ENCODE assay signal across 8 mouse cellular contexts in genomic region chr2:12419262-12419655, GRCm38 (mm10). TPM values are rescaled to one million over a fixed set of nuclear protein-coding genes. Genes with fewer than 3 reads are reported as not detected.
DNase-seq lines count a peak whose midpoint lies in the region; ATAC-seq lines count a peak whose summit lies in the region.

Gene Mindy3, minus strand, starts transcription at chr2:12419470.

- peak within 1 kb of the TSS; percentile 65; the same call in 1 of the 2 replicates for H3K27ac ChIP-seq in lung, embryonic 16.5 days (ENCODE audit: low read length)

- no peaks in the 10 kb centered on the region for H3K27me3 ChIP-seq in lung, embryonic 16.5 days (ENCODE audit: control insufficient read depth, insufficient read depth, low read depth, low read length)

- DNase-seq in MEL-GATA-1-ER (ENCODE audit: extremely low read depth, low read depth) = peak; percentile 57
- peak; percentile 85 for DNase-seq in cerebellum, adult 8-10 months
- peak; percentile 85 for DNase-seq in forelimb bud, embryonic 11.5 days (ENCODE audit: low read depth, low spot score)
- DNase-seq in layer of hippocampus, adult 9-10 months (ENCODE audit: low spot score) = peak; percentile 57
- DNase-seq in ovary, postnatal 10 days (ENCODE audit: low spot score) = peak; percentile 82
- peak; percentile 88 to 91 for DNase-seq in thymus, postnatal 10 days (ENCODE audit: low spot score in 2 of 2)

- peak within 1 kb of the TSS; percentile 70 for H3K4me2 ChIP-seq in lung, embryonic 16.5 days (ENCODE audit: low read depth, low read length)

- no peaks in the 10 kb centered on the region for H3K36me3 ChIP-seq in lung, embryonic 16.5 days (ENCODE audit: control insufficient read depth, insufficient read depth, low read length)

- H3K9ac ChIP-seq in lung, embryonic 16.5 days (ENCODE audit: low read length) = peak within 1 kb of the TSS; percentile 79

- H3K4me1 ChIP-seq in lung, embryonic 16.5 days (replicated peaks; ENCODE audit: control insufficient read depth, insufficient read depth, low read length) = peaks cover 8% of the 10 kb centered on the region

- H3K9me3 ChIP-seq in lung, embryonic 16.5 days (ENCODE audit: control insufficient read depth, low read length) = no peaks in the 10 kb centered on the region

- H3K4me3 ChIP-seq in lung, embryonic 16.5 days (ENCODE audit: low read length) = peak within 1 kb of the TSS; percentile 95

- peak; percentile 91 to 92 for ATAC-seq in hematopoietic stem cell, adult 5-6 weeks (replicated peaks in 1 of 2; ENCODE audit: insufficient read depth in 1 of 2, low FRiP score in 2 of 2, low TSS enrichment in 1 of 2, low read depth in 1 of 2, poor library complexity in 2 of 2, severe bottlenecking in 2 of 2)
- peak; percentile 91 for ATAC-seq in lung, embryonic 16.5 days (ENCODE audit: low read depth)

- WGBS in lung, embryonic 16.5 days = under 1% methylated on average over 25 of the region's 25 CpGs

RNA-seq across cellular contexts. Expression of gene Mindy3, which starts in this region (rescaled TPM):
- total RNA-seq in hematopoietic stem cell, adult 5-6 weeks (2017) = 18.4 and 22.8 TPM in 2 replicates
- 28.7 and 31.8 TPM in 2 replicates for polyA plus RNA-seq in lung, embryonic 16.5 days (2015; fragmentation: Nextera tagmentation; extraction: Ambion mirVana)

Comparison
In these comparisons a context has a peak if more than half of its experiments do, and no peak if none do; other contexts are left out.
1. Peak in every context shown above with its lines: DNase-seq, ATAC-seq, H3K4me3 ChIP-seq and H3K27ac ChIP-seq.